In genomic region chr1:195241496-195241895, GRCm38 (mm10) we compare ENCODE assay signal across 9 mouse cellular contexts.
A peak's percentile ranks its signal among the peaks of the same experiment; 100 is the strongest.
DNase-seq lines count a peak whose midpoint lies in the region; ATAC-seq and TF ChIP-seq lines count a peak whose summit lies in the region.
"Had no signal": no experiment of that assay in that cellular context is flagged by ENCODE, and none has a peak within 500 bp of the region (broad histone marks: within the 10 kb centered on the region; RNA-seq: fewer than 3 reads in every experiment).

No protein-coding gene starts in this region.

- no peak for ATAC-seq in intestine, embryonic 14.5 days (replicated peaks; ENCODE audit: low FRiP score, low TSS enrichment, low read depth)
- ATAC-seq in intestine, embryonic 16.5 days, result no peak
- ATAC-seq in hindbrain, postnatal 0 days, result no peak

- H3K27me3 ChIP-seq in intestine, embryonic 14.5 days (replicated peaks; ENCODE audit: control insufficient read depth, insufficient read depth, low read length), result no peaks in the 10 kb centered on the region
- H3K27me3 ChIP-seq in intestine, embryonic 16.5 days (replicated peaks; ENCODE audit: control insufficient read depth, insufficient read depth, low read length), result no peaks in the 10 kb centered on the region
- no peaks in the 10 kb centered on the region for H3K27me3 ChIP-seq in hindbrain, postnatal 0 days (ENCODE audit: insufficient read depth, low read length)
- H3K27me3 ChIP-seq: embryonic facial prominence, embryonic 15.5 days had no signal

- WGBS in intestine, embryonic 14.5 days, result 6% methylated on average over 30 of the region's 30 CpGs
- WGBS in intestine, embryonic 16.5 days, result 5% methylated on average over 30 of the region's 30 CpGs
- 10% methylated on average over 30 of the region's 30 CpGs for WGBS in hindbrain, postnatal 0 days

- no peak overlapping the region for H3K4me2 ChIP-seq in intestine, embryonic 14.5 days (ENCODE audit: low read length)
- H3K4me2 ChIP-seq in intestine, embryonic 16.5 days (ENCODE audit: low read depth, low read length), result no peak overlapping the region
- no peak overlapping the region for H3K4me2 ChIP-seq in hindbrain, postnatal 0 days (ENCODE audit: low read depth, low read length)
- H3K4me2 ChIP-seq: embryonic facial prominence, embryonic 15.5 days had no signal

- DNase-seq in intestine, embryonic 14.5 days (ENCODE audit: low spot score), result peak; percentile 100
- peak; percentile 93 for DNase-seq in adrenal gland, adult 2 months
- DNase-seq in embryo, embryonic 9.5 days (ENCODE audit: extremely low spot score), result peak; percentile 100
- DNase-seq in hindbrain, postnatal 0 days (ENCODE audit: low spot score), result peak; percentile 100
- peak; percentile 97 to 99 for DNase-seq in left cerebral cortex, postnatal 36 days (ENCODE audit: low spot score in 2 of 2)
- peak; percentile 98 for DNase-seq in retina, postnatal 1 day
- DNase-seq in urinary bladder, adult 18-20 months (ENCODE audit: low spot score in 2 of 2), result peak; percentile 93 to 100

- no peaks in the 10 kb centered on the region for H3K4me1 ChIP-seq in intestine, embryonic 14.5 days (replicated peaks; ENCODE audit: control insufficient read depth, insufficient read depth, low read length)
- no peaks in the 10 kb centered on the region for H3K4me1 ChIP-seq in intestine, embryonic 16.5 days (ENCODE audit: control insufficient read depth, insufficient read depth, low read length)
- no peaks in the 10 kb centered on the region for H3K4me1 ChIP-seq in hindbrain, postnatal 0 days (ENCODE audit: insufficient read depth, low read length)
- H3K4me1 ChIP-seq: embryonic facial prominence, embryonic 15.5 days had no signal

- no peak overlapping the region for H3K27ac ChIP-seq in intestine, embryonic 14.5 days (ENCODE audit: low read depth)
- no peak overlapping the region for H3K27ac ChIP-seq in intestine, embryonic 16.5 days (ENCODE audit: low read length)
- H3K27ac ChIP-seq in hindbrain, postnatal 0 days, result no peak overlapping the region
- H3K27ac ChIP-seq: embryonic facial prominence, embryonic 15.5 days had no signal

- intact Hi-C loops in left cerebral cortex, postnatal 36 days (cut with DNase I), result no loop called here

- no peak overlapping the region for H3K4me3 ChIP-seq in intestine, embryonic 14.5 days (ENCODE audit: low read depth, low read length)
- no peak overlapping the region for H3K4me3 ChIP-seq in intestine, embryonic 16.5 days (ENCODE audit: low read length)
- no peak overlapping the region for H3K4me3 ChIP-seq in hindbrain, postnatal 0 days (ENCODE audit: low read length)
- H3K4me3 ChIP-seq: embryonic facial prominence, embryonic 15.5 days had no signal

- no peaks in the 10 kb centered on the region for H3K9me3 ChIP-seq in intestine, embryonic 14.5 days (ENCODE audit: control insufficient read depth, low read length)
- H3K9me3 ChIP-seq in intestine, embryonic 16.5 days (ENCODE audit: control insufficient read depth, low read length), result no peaks in the 10 kb centered on the region
- no peaks in the 10 kb centered on the region for H3K9me3 ChIP-seq in hindbrain, postnatal 0 days (ENCODE audit: low read length)
- H3K9me3 ChIP-seq: embryonic facial prominence, embryonic 15.5 days had no signal

- no peaks in the 10 kb centered on the region for H3K36me3 ChIP-seq in intestine, embryonic 14.5 days (ENCODE audit: control insufficient read depth, insufficient read depth, low read length)
- no peaks in the 10 kb centered on the region for H3K36me3 ChIP-seq in intestine, embryonic 16.5 days (ENCODE audit: control insufficient read depth, insufficient read depth, low read length)
- H3K36me3 ChIP-seq in hindbrain, postnatal 0 days (ENCODE audit: insufficient read depth, low read length), result no peaks in the 10 kb centered on the region
- H3K36me3 ChIP-seq: embryonic facial prominence, embryonic 15.5 days had no signal

- TF ChIP-seq CTCF in hindbrain, postnatal 0 days (IDR thresholded peaks at IDR 0.05; ENCODE audit: low read depth), result no peak

- no peak overlapping the region for H3K9ac ChIP-seq in intestine, embryonic 14.5 days (ENCODE audit: low read length)
- no peak overlapping the region for H3K9ac ChIP-seq in intestine, embryonic 16.5 days (ENCODE audit: low read depth, low read length)
- H3K9ac ChIP-seq in hindbrain, postnatal 0 days (replicated peaks; ENCODE audit: low read length), result no peak overlapping the region
- H3K9ac ChIP-seq: embryonic facial prominence, embryonic 15.5 days had no signal
